Mouse (Mus musculus) heart, embryonic 15.5 days (tissue): Measurements from ENCODE around the gene Lrrfip1. TPM values are rescaled to one million over a fixed set of nuclear protein-coding genes. Genes with fewer than 3 reads are reported as not detected.

Experiments used
- ATAC-seq: fragments of 200-750 bp; cut with Nextera tagmentation; replicated peaks from 2 replicates; pipeline ENCODE4 v1.8.0; 2017; ENCODE audit warnings: low read depth, moderate TSS enrichment; ENCODE audit not compliant: insufficient number of reproducible peaks, insufficient read depth, low FRiP score
- H3K27ac ChIP-seq: fragments of 300-500 bp; sonication (generic); 2 replicates; pipeline ENCODE4 v1.5.1; 2015; ENCODE audit warnings: mild to moderate bottlenecking, inconsistent platforms
- H3K27me3 ChIP-seq: fragments of 300-500 bp; sonication (generic); 2 replicates; pipeline ENCODE4 v1.6.1; 2015; ENCODE audit warnings: inconsistent platforms
- H3K36me3 ChIP-seq: fragments of 300-500 bp; sonication (generic); 2 replicates; pipeline ENCODE4 v1.6.1; 2015; ENCODE audit warnings: mild to moderate bottlenecking, inconsistent platforms
- H3K4me1 ChIP-seq: fragments of 300-500 bp; sonication (generic); replicated peaks from 2 replicates; pipeline ENCODE4 v1.6.1; 2015; ENCODE audit warnings: inconsistent platforms
- H3K4me2 ChIP-seq: fragments of 300-500 bp; sonication (generic); 2 replicates; pipeline ENCODE4 v1.6.1; 2015; ENCODE audit warnings: inconsistent platforms, mild to moderate bottlenecking, moderate library complexity
- H3K4me3 ChIP-seq: fragments of 300-500 bp; sonication (generic); 2 replicates; pipeline ENCODE4 v1.5.1; 2015; ENCODE audit warnings: mild to moderate bottlenecking, inconsistent platforms
- H3K9ac ChIP-seq: fragments of 300-500 bp; sonication (generic); 2 replicates; pipeline ENCODE4 v1.6.1; 2015; ENCODE audit warnings: mild to moderate bottlenecking, inconsistent platforms
- H3K9me3 ChIP-seq: fragments of 300-500 bp; sonication (generic); replicated peaks from 2 replicates; pipeline ENCODE4 v1.6.1; 2016; ENCODE audit warnings: inconsistent platforms
- WGBS: fragments of 180-500 bp; shearing (Covaris S2); methylation state at CpG from one replicate; pipeline ENCODE4 v1.1.7; 2015; ENCODE audit warnings: mixed read lengths; 5-methylcytosine and 5-hydroxymethylcytosine counted together
- polyA plus RNA-seq: library from polyadenylated mRNA; unstranded; fragments of >200 nt; fragmentation: Nextera tagmentation; extraction: Ambion mirVana; gene quantifications from 2 replicates; pipeline ENCODE4 v1.2.1, GENCODE M21; 2015

Lrrfip1 gene
- polyA plus RNA-seq, 1 experiment from 2014 or later, result 149 TPM

DNA sequence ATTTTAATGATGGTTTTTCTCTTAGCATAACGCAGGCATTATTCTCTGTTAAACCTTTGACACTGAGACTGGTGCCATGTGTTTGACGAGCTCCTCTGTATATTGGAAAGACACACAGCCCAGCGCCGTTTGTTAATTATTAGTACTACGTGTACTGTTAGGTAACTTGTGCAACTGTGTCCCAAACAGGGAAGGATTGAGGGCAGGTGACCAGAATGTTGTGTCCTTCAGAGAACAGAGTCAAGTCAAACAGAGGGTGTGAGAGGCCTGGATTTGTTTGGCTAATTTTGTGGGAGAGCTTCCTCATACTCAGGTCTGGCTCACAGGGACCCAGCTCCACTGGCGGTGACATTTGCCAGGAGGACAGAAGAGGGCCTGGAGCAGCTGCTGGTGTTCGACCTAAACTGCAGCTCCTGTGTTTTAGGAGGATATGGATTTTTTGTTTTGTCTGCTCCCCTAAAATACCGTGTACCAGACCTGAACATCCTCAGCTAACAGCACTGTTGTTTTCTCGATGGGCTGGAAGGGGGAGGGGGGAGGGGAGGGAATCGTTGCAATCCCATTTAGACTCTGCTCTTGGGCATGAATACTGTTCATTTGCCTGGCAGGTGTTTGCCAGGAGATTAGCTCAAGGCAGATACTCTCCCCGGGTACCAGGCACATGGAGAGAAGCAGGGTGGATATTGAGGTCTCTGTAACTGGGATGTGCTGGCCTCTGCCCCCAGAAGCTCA, 103.3 kb downstream of the Lrrfip1 start:
- 69% methylated on average over 11 of the region's 11 CpGs for WGBS
- Histone ChIP-seq H3K9me3 (no peaks in the 10 kb centered on the region), H3K9ac (no peak overlapping the region), H3K36me3 (peaks cover 54% of the 10 kb centered on the region), H3K4me2 (no peak overlapping the region), H3K27me3 (no peaks in the 10 kb centered on the region), H3K27ac (0 out of 2 replicates have a peak overlapping the region, but pooled peaks have one; percentile 15), H3K4me3 (no peak overlapping the region), H3K4me1 (peaks cover 29% of the 10 kb centered on the region)
- ATAC-seq, result no peak

DNA sequence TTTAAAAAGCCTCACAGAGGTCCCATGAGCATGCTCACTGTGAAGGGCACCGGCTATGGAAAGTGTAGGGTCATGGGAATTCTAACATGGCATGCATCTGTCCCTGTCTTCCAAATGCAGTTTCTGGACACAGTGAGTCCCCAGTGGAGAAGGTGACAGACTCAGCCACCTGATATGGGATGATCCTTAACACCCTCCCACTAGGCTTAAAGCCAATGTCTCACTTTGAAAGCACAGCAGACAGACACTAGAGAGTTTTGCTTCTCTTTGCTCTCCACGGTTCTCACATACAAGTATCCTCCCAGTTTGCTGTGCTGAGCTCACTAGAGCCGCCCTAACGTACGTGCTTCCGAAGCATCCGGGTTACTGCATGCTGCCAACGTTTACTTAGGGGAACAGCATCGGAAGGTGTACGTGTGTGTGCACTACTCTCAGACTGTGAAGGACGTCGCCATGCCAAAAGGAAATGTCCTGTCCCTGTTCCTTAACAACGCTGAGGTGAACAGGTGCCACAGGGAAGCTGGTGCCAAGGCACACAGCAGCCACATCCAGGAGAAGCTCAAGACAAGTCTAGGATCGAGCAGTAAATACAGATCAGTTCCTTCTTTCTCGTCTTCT, 104.9 kb downstream of the Lrrfip1 start:
- H3K36me3 ChIP-seq, result peaks cover 70% of the 10 kb centered on the region

DNA sequence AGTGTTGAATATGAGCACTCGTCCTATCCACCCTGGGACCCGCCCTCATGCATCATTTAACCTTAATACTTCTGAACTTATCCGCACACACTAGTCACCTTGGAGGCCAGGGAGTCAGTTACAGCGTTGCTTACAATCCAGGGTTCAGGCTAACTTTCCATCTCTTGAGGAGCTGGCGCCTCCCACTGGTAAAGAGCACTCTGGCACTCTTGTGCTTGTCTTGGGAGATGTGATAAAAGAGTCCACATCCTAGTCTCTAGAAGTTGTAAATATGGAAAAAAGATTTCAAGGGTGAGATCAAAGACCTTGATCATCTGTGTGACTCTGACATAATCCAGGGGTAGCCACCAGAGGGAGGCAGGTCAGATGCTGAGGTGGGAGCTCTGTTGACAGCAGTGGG, 109.0 kb downstream of the Lrrfip1 start:
- Histone ChIP-seq H3K9ac (no peak overlapping the region), H3K4me2 (no peak overlapping the region), H3K27me3 (no peaks in the 10 kb centered on the region), H3K4me3 (no peak overlapping the region), H3K9me3 (no peaks in the 10 kb centered on the region), H3K36me3 (peaks cover 68% of the 10 kb centered on the region), H3K4me1 (peaks cover 44% of the 10 kb centered on the region), H3K27ac (peak overlapping the region; percentile 76)
- ATAC-seq, result no peak
- WGBS, result 54% methylated on average over 5 of the region's 5 CpGs

More for the DNA sequence above, 104.9 kb downstream of the Lrrfip1 start:
- peak overlapping the region; percentile 55 for H3K27ac ChIP-seq
- no peaks in the 10 kb centered on the region for H3K27me3 ChIP-seq
- no peak overlapping the region for H3K9ac ChIP-seq
- H3K9me3 ChIP-seq, result no peaks in the 10 kb centered on the region
- peaks cover 26% of the 10 kb centered on the region for H3K4me1 ChIP-seq
- H3K4me3 ChIP-seq, result no peak overlapping the region
- no peak for ATAC-seq
- 80% methylated on average over 15 of the region's 15 CpGs for WGBS
- no peak overlapping the region for H3K4me2 ChIP-seq

DNA sequence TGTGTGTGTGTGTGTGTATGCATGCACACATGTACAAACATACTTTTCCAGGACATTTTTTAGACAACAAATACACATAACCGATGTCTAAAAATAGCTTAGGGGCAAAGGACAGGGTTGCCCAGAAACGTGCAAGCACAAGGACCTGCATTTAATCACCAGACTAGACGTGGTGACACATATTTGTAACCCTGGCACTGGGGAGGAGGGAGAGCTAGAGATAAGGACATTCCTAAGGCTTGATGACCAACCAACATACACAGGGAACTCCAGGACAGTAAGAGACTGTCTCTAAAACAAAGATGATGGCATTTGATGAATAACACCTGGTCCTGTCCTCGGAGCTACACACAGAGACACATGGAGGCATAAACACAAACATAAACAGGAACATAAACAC, 110.8 kb downstream of the Lrrfip1 start:
- 19% methylated on average over 4 of the region's 4 CpGs for WGBS
- Histone ChIP-seq H3K9me3 (no peaks in the 10 kb centered on the region), H3K4me2 (no peak overlapping the region), H3K4me3 (no peak overlapping the region), H3K27me3 (no peaks in the 10 kb centered on the region), H3K27ac (peak overlapping the region; percentile 76), H3K4me1 (peaks cover 32% of the 10 kb centered on the region), H3K36me3 (peaks cover 77% of the 10 kb centered on the region), H3K9ac (no peak overlapping the region)
- peak; percentile 89 for ATAC-seq

DNA sequence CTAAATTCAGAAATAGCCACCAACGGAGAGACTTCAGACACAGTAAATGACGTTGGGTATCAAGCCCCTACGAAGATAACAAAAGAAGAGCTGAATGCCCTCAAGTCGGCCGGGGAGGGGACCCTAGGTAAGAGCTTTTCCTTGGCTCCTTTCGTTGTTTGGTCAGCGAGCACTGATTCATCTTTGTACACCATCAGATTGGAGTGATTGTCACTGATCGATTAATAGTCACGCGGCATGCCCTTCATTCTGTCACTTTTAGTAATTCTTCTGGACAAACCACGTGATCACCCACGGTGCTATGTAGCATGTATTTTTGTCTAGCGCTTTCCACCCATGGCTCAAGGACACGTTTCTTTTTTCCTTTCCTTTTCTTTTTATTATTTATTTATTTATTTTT, 113.6 kb downstream of the Lrrfip1 start:
- H3K4me2 ChIP-seq, result no peak overlapping the region
- ATAC-seq, result no peak
- H3K36me3 ChIP-seq, result peaks cover 72% of the 10 kb centered on the region
- peaks cover 31% of the 10 kb centered on the region for H3K4me1 ChIP-seq
- no peak overlapping the region for H3K9ac ChIP-seq
- 90% methylated on average over 14 of the region's 14 CpGs for WGBS
- no peak overlapping the region for H3K27ac ChIP-seq
- no peaks in the 10 kb centered on the region for H3K9me3 ChIP-seq
- H3K4me3 ChIP-seq, result no peak overlapping the region
- H3K27me3 ChIP-seq, result no peaks in the 10 kb centered on the region

DNA sequence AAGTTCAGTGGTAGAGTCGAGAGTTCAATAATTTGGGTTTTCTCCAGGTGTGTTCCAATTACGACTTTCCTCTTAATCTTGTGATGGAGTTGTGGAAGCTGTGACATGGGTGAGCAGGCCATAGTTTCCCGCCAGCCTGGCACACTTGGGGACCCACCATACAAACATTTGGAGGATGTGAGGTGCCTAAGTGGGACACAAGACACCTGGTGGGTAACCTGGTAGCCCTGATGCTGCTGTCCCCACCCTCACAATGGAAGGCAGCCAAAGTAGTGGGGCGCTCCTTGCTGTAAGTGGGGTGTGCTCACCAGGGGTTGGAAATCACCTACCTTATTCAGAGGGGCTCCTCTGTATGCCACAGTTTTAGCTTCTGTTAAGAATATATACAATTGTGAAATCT, 114.1 kb downstream of the Lrrfip1 start:
- no peak overlapping the region for H3K4me3 ChIP-seq
- no peak for ATAC-seq
- no peaks in the 10 kb centered on the region for H3K9me3 ChIP-seq
- no peak overlapping the region for H3K4me2 ChIP-seq
- no peak overlapping the region for H3K27ac ChIP-seq
- WGBS, result 90% methylated on average over 4 of the region's 4 CpGs
- no peak overlapping the region for H3K9ac ChIP-seq
- peaks cover 72% of the 10 kb centered on the region for H3K36me3 ChIP-seq
- no peaks in the 10 kb centered on the region for H3K27me3 ChIP-seq
- peaks cover 30% of the 10 kb centered on the region for H3K4me1 ChIP-seq

DNA sequence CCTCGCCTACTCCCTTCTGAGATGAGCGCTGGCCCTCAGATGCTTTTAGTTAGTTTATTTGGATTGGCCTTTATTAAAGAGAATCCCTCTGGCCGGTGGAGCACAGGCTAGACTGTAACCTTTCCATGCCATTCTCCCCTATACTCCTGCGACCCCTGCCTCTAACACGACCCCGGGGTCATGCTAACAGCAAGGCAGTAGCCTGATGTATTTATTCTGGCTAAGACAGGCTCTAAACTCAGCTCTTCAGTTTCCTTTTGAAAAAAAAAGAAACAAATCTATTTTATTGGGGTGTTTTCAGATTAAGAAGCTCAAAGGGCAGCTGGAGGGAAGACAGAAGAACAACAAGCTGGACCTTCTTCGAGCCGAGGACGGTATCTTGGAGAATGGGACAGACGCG, 123.6 kb downstream of the Lrrfip1 start:
- peaks cover 90% of the 10 kb centered on the region for H3K36me3 ChIP-seq

DNA sequence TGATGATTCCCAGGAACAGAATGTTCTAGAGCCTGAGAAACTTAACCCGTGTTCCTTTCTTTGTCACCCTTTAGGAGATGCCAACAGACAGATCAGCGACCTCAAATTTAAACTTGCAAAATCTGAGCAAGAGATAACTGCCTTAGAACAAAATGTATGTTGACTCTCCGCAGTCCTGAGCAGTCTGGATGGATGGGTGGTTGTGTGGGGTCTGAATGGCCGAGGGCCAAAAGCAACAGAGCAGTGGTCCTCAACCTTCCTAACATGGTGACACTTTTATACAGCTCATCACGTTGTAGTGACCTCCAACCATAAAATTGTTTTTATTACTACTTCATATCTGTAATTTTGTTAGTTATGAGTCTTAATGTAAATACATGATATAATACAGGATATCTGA, 124.5 kb downstream of the Lrrfip1 start:
- no peak for ATAC-seq
- peaks cover 90% of the 10 kb centered on the region for H3K36me3 ChIP-seq
- WGBS, result 86% methylated on average over 5 of the region's 5 CpGs

More for the DNA sequence above, 123.6 kb downstream of the Lrrfip1 start:
- no peak overlapping the region for H3K4me3 ChIP-seq
- H3K27me3 ChIP-seq, result no peaks in the 10 kb centered on the region
- H3K9me3 ChIP-seq, result no peaks in the 10 kb centered on the region
- no peak overlapping the region for H3K4me2 ChIP-seq
- no peak overlapping the region for H3K9ac ChIP-seq
- no peak overlapping the region for H3K27ac ChIP-seq
- no peaks in the 10 kb centered on the region for H3K4me1 ChIP-seq
- 88% methylated on average over 11 of the region's 11 CpGs for WGBS
- no peak for ATAC-seq

DNA sequence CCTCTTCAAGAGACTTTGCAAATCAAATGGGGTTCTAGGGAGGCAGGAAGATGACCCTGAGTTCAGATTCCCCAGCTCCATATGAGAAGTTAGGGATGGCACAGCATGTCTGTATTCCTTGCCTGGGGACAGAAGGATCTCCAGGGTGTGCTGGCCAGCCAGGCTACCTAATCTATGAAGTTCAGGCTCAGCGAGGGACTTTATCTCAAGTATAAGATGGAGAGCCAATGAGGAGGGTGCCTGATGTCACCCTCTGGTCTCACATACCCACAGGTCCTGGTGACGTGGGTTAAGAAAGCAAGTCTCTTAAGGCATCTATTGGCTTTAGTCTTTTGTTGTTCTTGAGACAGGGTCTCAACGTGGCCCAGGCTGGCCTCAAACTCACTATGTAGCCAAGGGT, 124.9 kb downstream of the Lrrfip1 start:
- no peaks in the 10 kb centered on the region for H3K4me1 ChIP-seq
- H3K4me2 ChIP-seq, result no peak overlapping the region
- peaks cover 91% of the 10 kb centered on the region for H3K36me3 ChIP-seq
- no peak overlapping the region for H3K9ac ChIP-seq
- no peak overlapping the region for H3K4me3 ChIP-seq
- no peak overlapping the region for H3K27ac ChIP-seq
- WGBS, result 71% methylated on average over 3 of the region's 3 CpGs
- no peaks in the 10 kb centered on the region for H3K9me3 ChIP-seq
- no peak for ATAC-seq
- no peaks in the 10 kb centered on the region for H3K27me3 ChIP-seq

More for the DNA sequence above, 124.5 kb downstream of the Lrrfip1 start:
- Histone ChIP-seq H3K27ac (no peak overlapping the region), H3K4me2 (no peak overlapping the region), H3K27me3 (no peaks in the 10 kb centered on the region), H3K9me3 (no peaks in the 10 kb centered on the region), H3K9ac (no peak overlapping the region), H3K4me1 (no peaks in the 10 kb centered on the region), H3K4me3 (no peak overlapping the region)

DNA sequence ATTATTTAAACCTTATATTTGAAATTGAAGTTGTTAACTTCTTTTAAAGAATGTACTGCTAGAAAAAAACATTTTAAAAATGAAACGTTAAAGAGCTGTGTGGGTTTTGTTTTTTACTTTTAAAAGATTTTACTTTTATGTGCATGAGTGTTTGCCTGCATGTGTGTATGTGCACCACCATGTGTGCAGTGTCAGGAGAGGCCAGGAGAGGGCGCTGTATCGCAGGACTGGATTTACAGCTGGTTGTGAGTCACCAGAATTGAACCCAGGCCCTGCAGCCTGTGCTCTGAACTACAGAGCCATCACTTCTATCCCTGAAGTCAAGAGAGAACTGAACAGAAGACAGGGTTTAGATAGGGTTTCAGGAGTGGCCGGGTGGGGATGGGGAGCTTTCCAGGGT, 130.3 kb downstream of the Lrrfip1 start:
- H3K4me1 ChIP-seq, result no peaks in the 10 kb centered on the region
- no peak for ATAC-seq
- no peaks in the 10 kb centered on the region for H3K9me3 ChIP-seq
- H3K4me2 ChIP-seq, result no peak overlapping the region
- H3K9ac ChIP-seq, result no peak overlapping the region
- no peak overlapping the region for H3K27ac ChIP-seq
- WGBS, result 89% methylated on average over 4 of the region's 4 CpGs
- H3K36me3 ChIP-seq, result peaks cover 62% of the 10 kb centered on the region
- no peaks in the 10 kb centered on the region for H3K27me3 ChIP-seq
- no peak overlapping the region for H3K4me3 ChIP-seq

DNA sequence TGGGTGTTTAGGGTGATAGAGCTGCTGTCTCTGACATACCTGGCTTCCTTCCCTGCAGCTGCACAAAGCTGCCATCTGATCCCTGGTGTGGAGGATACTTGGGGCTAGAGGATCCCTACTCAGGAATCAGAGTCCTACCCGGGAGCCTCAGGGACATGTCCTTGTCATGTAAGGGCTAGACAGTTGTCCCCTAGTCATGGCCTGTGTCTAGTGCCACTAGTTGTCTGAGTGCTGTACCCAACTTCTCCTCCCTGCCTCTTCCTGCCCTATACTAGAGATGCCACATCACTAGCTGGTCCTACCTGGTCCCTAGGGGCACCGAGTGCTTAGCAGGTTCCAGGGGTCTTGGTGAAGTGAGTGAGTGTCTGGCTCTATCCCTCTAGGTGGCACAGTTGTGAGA, 138.5 kb downstream of the Lrrfip1 start:
- no peaks in the 10 kb centered on the region for H3K4me1 ChIP-seq
- no peak overlapping the region for H3K27ac ChIP-seq
- no peaks in the 10 kb centered on the region for H3K27me3 ChIP-seq
- H3K9me3 ChIP-seq, result no peaks in the 10 kb centered on the region
- H3K36me3 ChIP-seq, result no peaks in the 10 kb centered on the region
- WGBS, result 62% methylated on average over 2 of the region's 2 CpGs
- H3K4me3 ChIP-seq, result no peak overlapping the region
- H3K9ac ChIP-seq, result no peak overlapping the region
- H3K4me2 ChIP-seq, result no peak overlapping the region
- no peak for ATAC-seq

DNA sequence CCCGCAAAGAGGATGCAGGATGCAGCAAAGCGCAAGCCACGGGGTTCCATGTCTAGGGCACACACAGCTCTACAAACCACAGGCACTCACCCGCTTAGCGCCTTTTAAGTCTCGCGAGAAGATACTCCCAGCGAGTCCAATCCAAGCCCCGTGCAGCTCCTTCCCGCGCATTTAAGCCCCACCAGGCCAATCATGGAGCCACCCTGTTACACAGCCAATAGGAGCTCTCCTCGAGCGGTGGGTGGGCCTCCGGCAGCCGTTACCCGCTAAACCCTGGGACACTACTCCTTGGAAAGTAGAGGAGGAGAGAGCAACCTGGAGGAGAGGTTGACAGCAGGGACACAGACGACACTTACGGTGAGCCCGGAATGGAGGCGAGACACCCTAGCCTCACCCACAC, 146.3 kb downstream of the Lrrfip1 start, which contains the start of gene Rbm44:
Gene Rbm44 (plus strand): TSS at position 277 of the 400 bp plus-strand sequence.
- peak; percentile 62 for ATAC-seq
- Histone ChIP-seq H3K9ac (no peak within 1 kb of the TSS), H3K9me3 (no peaks in the 10 kb centered on the region), H3K27me3 (no peaks in the 10 kb centered on the region), H3K4me1 (no peaks in the 10 kb centered on the region), H3K27ac (no peak within 1 kb of the TSS), H3K36me3 (no peaks in the 10 kb centered on the region), H3K4me3 (peak within 1 kb of the TSS; percentile 33), H3K4me2 (peak within 1 kb of the TSS; percentile 38)
- WGBS, result 53% methylated on average over 20 of the region's 20 CpGs
